Mouse (Mus musculus) left cerebral cortex, adult 2 months (tissue): ENCODE results near the gene Slc2a8. TPM values are rescaled to one million over a fixed set of nuclear protein-coding genes. Genes with fewer than 3 reads are reported as not detected.

Experiments used
- DNase-seq, 2 experiments: peaks; one replicate each; pipeline ENCODE4 v3.0.0; 2021 to 2022; ENCODE audit warnings: low spot score in 2 of 2, mixed read lengths in 1 of 2; ENCODE audit errors: extremely low spot score in 1 of 2
- H3K27ac ChIP-seq: fragments of 200-600 bp; 2 replicates; pipeline ENCODE4 v1.8.1; 2022
- H3K4me3 ChIP-seq: fragments of 200-600 bp; 2 replicates; pipeline ENCODE4 v1.8.1; 2022
- CTCF ChIP-seq: fragments of 200-600 bp; IDR thresholded peaks from 2 replicates; pipeline ENCODE4 v1.8.1; 2022; ENCODE audit warnings: antibody characterized with exemption, mild to moderate bottlenecking, moderate library complexity
- intact Hi-C: fragments of 180-260 bp; cut with DNase I; formaldehyde crosslinking; loops from one replicate; pipeline ENCODE4 v1.15.1; 2025
- total RNA-seq, 2 experiments: library from RNA; stranded (reverse); gene quantifications; 2 replicates each; pipeline ENCODE4 v1.2.3; 2021

The Slc2a8 gene
- total RNA-seq, 2 experiments from 2014 or later = 23.9 to 26.7 TPM

DNA sequence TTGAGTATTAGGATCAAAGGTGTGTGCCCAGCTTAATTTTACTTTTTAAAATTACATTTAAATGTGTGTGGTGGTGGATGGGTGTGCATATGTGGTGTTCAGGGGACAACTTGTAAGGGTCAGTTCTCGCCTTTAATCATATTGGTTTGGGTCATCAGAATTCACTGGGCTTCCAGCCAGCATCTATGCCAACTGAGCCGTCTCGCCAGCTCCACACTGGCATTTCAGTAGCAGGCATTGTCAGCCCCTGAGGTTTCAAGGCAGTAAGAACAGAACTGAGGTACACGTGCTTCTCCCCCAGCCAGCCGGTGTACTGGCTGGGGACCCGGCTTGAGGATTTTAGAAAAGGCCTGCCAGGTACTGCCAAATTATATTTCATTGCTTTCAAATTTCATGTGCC lies 15.2 kb upstream of the Slc2a8 start:
- no peak for TF ChIP-seq CTCF
- DNase-seq = no peak
- no peak overlapping the region for H3K4me3 ChIP-seq
- intact Hi-C loops = loop anchor here (10.0 kb wide), 1 partner anchor 408 kb away; no protein-coding TSS in a partner anchor
- no peak overlapping the region; the same call in 1 of the 2 replicates for H3K27ac ChIP-seq

DNA sequence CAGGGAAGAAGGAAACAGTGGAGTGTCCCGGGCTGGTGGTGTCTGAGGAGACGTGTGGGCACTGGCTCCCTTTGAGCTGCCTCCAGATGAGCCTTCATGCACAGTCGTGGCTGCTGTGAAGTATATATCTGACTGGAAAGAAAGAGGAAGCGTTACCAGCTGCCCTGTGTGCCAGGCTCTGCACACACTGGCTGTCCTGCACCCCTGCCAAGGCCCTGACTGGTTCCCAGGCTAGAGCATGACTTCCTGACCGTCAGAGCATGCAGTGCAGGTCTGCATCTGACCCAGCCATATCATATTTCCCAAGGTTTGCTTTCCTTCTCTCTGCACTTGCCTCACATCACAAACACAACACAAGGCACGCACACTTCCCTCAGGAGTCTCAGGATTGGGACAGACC lies 10.2 kb upstream of the Slc2a8 start:
- Histone ChIP-seq H3K4me3 (no peak overlapping the region), H3K27ac (no peak overlapping the region)
- intact Hi-C loops = loop anchor here (5.0 to 10.0 kb wide), 2 partner anchors 140 to 413 kb away; partner anchors contain the start of gene Garnl3
- DNase-seq = no peak
- TF ChIP-seq CTCF = no peak

DNA sequence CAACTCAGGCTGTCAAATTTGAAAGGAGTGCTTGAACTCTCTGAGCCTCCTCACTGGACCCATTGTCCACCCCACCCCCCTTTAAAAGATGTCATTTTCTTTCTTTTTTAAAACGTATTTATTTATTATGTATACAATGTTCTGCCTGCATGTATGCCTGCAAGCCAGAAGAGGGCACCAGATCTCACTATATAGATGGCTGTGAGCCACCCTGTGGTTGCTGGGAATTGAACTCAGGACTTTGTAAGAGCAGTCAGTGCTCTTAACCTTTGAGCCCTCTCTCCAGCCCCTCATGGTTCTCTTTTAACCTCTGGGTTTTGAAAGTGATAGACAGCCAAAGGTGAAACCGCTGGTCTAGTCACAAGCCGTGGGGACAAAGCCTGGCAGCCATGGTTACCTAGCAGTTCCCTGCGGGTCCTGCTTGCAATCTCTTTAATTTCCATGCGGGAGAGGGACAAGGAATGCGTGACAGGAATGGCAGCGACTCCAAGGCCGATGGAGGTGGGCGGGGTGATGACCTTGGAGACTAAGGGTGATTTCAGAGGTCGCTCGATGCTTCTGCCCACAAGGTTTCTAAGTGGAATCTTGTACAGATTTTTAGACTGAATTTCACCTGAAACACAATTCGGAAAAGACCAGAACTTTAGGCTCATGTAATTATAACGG lies 8.4 kb upstream of the Slc2a8 start:
- no peak for DNase-seq
- TF ChIP-seq CTCF = peak; percentile 66
- no peak overlapping the region for H3K27ac ChIP-seq
- H3K4me3 ChIP-seq = no peak overlapping the region
- intact Hi-C loops = loop anchor here (5.0 to 10.0 kb wide), 2 partner anchors 142 to 415 kb away; partner anchors contain the start of gene Garnl3

DNA sequence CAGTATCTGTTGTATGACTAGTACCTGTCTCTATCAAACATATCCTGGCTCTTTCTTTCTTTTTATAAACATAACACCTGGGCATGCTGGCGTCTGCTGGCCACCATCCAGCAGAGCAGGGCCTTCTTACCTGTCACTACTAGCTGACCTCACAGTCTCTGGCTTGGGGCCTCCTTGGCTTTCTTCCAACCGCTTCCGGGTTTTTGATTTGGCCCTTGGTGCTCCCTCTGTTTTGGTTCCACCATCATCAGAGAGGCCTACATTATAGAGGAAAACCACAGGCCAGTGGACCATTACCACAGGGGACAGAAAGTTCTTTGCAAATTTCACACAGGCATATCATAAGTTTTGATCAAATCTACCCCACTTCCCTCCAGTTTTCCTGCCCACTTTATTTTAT lies 7.5 kb upstream of the Slc2a8 start:
- Histone ChIP-seq H3K4me3 (no peak overlapping the region), H3K27ac (no peak overlapping the region)
- TF ChIP-seq CTCF = no peak
- no peak for DNase-seq
- intact Hi-C loops = no loop called here

DNA sequence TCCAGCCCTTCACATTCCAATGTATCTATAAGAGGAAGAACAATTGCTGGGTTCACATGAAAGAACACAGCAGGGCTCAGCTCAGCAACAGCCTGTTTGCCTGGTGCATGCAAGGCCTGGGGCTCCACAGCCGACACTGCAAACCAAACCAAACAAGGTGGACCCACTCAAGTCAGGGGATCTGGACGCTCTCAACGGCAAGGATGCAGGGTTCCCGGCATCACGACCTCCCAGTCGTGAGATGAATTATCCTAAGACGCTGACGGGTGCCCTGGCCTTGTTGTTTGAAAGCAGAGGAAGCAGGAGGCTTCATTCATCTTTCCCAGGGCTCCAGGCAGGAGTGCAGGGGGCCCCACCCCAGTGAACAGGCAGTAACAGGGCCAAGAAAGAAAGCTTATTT lies 4.0 kb upstream of the Slc2a8 start:
- no peak overlapping the region for H3K27ac ChIP-seq
- TF ChIP-seq CTCF = no peak
- H3K4me3 ChIP-seq = no peak overlapping the region
- DNase-seq = no peak
- intact Hi-C loops = no loop called here

DNA sequence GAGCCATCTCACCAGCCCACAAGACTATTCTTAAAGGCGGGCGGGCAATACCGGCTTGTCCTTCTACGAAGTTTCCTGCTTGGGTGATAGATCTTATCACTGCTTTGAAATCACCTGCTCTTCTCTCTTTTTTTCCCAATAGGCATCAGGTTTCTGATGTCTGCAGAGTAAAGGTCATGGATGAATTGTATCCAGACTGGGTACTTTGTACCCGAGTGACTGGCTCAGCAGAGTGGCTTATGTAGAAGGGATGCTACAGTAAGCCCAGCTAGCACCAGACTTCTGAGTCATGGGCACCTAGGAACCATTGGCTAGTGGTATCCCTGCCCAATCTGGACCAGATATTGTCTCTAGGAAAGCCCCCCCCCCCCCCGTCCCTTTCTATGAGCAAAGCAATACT lies 1.7 kb upstream of the Slc2a8 start:
- intact Hi-C loops = no loop called here
- no peak for TF ChIP-seq CTCF
- DNase-seq = no peak
- Histone ChIP-seq H3K27ac (no peak overlapping the region), H3K4me3 (no peak overlapping the region)

DNA sequence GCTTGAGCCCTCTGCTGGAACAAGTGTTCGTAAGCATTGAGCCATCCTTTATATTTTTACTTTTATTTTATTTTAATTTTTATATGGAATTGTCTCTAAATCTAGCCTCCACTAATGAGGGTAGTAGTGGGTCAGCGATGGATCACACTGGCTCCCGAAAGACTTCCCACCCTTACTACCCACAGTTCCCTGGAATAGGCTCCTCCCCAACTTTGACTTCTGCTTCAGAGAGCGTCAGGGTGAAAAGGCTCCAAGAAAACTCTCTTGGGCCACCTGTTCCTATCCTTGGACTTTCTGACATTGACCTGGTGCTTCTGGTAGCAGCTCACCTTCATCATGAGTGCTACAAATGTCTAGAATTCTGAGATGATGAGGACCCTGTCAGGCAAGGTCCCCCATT lies 817 bp upstream of the Slc2a8 start:
- TF ChIP-seq CTCF = no peak; the same call in none of the 2 replicates
- peak overlapping the region; percentile 99 for H3K4me3 ChIP-seq
- no peak overlapping the region for H3K27ac ChIP-seq
- intact Hi-C loops = no loop called here
- DNase-seq = no peak

DNA sequence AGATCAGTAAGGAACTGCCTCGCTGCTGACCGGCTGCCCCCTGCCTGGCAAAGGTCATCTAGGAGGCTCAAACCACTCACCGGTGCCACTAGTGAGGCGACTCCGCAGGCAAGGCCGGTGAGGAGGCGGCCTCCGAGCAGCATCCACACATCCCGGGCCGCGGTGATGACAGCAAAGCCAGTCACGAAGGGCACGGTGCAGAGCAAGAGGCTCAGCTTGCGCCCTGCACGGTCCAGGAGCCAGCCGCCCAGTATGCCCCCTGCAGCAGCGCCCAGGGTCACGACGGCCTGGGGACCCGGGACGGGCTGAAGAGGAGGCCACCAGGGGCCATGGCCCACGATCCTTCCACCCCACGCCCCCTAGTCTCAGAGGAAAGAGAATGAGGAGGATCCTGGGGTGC lies 602 bp downstream of the Slc2a8 start:
- intact Hi-C loops = no loop called here
- no peak for TF ChIP-seq CTCF

DNA sequence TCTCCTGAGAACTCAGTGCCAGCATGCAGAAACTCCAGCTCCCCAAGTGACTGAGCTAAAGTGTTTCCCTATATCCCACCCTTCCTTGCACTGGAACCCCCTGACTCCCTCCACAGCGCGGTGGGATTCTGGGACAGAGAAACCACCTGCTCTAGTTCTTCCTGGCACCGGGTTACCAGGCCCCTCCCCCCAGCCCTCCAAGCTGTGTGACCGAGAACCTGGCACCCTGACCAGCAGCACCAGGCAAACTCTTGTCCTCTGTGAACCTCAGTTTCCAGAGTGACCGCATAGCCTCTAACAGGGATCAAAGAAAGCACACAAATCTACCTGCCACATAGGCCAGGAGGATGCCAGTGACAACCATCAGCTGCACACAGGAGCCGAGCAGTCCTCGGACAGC lies 2.2 kb downstream of the Slc2a8 start:
- Histone ChIP-seq H3K4me3 (no peak overlapping the region), H3K27ac (no peak overlapping the region)
- intact Hi-C loops = no loop called here
- no peak for DNase-seq
- no peak for TF ChIP-seq CTCF

More for the DNA sequence above, 602 bp downstream of the Slc2a8 start:
- Histone ChIP-seq H3K27ac (peak overlapping the region; percentile 87), H3K4me3 (peak overlapping the region; percentile 99)
- DNase-seq = no peak

DNA sequence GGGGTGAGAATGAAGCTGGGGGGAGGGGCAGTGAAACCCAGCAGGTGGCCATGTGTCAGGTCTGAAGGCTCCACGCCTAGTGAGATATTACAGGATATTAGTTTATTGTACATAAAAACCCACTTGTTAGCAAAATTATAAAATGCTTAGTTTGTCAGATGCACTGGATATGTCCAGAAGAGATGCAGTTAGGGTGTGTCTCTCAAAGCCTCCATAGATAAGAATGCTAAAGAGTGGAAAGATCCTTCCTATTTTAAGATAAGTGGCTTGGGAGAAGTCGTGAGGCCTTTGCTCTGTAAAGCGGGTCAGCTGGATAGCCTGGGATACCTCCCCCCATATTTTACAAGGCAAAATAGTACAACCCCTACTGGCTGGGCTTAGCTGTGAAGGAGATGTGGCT lies 3.2 kb downstream of the Slc2a8 start:
- no peak overlapping the region for H3K27ac ChIP-seq
- no peak overlapping the region for H3K4me3 ChIP-seq
- intact Hi-C loops = no loop called here
- no peak for DNase-seq
- TF ChIP-seq CTCF = no peak

DNA sequence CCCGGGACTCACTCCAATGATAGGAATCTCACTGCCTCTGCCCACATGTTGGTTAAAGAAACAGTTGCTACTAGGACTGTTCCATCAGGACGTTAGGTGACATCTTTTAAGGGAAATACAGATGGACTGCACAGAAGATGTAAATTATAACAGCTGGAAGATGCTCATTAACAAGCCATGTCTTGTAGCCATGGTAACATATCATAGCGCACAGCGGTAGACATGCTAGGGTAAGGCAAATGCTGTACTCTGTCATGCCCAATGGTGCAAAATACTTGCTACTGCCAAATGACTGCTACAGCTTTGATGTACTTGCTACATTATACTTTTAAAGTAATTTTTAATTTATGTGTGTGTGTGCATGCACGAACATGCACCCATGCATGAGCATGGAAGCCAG lies 4.8 kb downstream of the Slc2a8 start:
- no peak overlapping the region for H3K4me3 ChIP-seq
- DNase-seq = no peak
- no peak for TF ChIP-seq CTCF
- H3K27ac ChIP-seq = no peak overlapping the region
- intact Hi-C loops = no loop called here

DNA sequence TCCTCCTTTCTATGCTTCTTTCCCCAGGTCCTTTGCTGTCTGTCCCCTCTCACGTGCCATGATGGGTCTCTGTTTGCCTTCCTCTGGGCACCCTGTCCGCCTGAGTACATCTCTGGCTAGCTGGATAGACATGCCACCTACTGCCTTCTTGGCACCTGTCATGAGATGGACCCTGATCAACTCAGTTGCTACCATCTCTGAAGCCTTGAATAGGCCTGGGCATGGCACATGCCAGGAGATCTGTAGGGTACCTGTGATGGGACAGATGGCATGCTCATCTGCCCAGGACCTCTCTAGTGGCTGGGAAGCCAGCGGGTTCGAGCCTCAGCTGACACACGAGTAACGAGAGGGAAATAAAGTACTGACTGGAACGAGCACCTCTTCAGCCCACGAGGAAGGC lies 7.7 kb downstream of the Slc2a8 start:
- Histone ChIP-seq H3K4me3 (no peak overlapping the region), H3K27ac (no peak overlapping the region)
- no peak for TF ChIP-seq CTCF
- intact Hi-C loops = no loop called here
- DNase-seq = no peak

DNA sequence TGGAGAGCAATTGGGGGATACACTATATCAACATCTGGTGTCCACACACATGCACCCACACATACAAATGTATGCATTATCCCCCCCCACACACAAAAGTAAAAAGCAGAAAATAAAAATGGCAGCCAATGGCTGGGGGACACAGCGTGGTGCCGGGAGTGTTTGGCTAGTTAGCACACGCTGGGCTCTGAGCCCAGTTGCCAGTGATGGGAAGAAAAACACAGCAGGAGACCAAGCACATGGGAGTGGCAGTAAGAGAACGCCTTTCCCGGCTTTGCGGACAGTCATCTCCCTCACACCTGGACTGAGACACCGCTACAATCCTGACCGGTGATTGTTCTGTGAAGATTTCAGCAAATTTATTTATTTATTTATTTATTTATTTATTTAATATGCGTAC lies 10.6 kb downstream of the Slc2a8 start:
- no peak for TF ChIP-seq CTCF
- intact Hi-C loops = no loop called here
- no peak overlapping the region for H3K4me3 ChIP-seq
- no peak overlapping the region for H3K27ac ChIP-seq
- DNase-seq = no peak
